In genomic region chr9:49246839-49247238, GRCm38 (mm10) we compare ENCODE assay signal across 10 mouse cellular contexts. TPM values are rescaled to one million over a fixed set of nuclear protein-coding genes. Genes with fewer than 3 reads are reported as not detected.
DNase-seq lines count a peak whose midpoint lies in the region; ATAC-seq and TF ChIP-seq lines count a peak whose summit lies in the region.
"Had no signal": no experiment of that assay in that cellular context is flagged by ENCODE, and none has a peak within 500 bp of the region (broad histone marks: within the 10 kb centered on the region; RNA-seq: fewer than 3 reads in every experiment).

No protein-coding gene starts in this region.

- WGBS in heart, adult 2 months, result 25% methylated on average over 7 of the region's 7 CpGs

- no peaks in the 10 kb centered on the region for H3K79me2 ChIP-seq in heart, adult 2 months (replicated peaks; ENCODE audit: control insufficient read depth, insufficient read depth, low read length)

- no peak for TF ChIP-seq POLR2A in heart, adult 2 months (IDR thresholded peaks at IDR 0.05; ENCODE audit: insufficient read depth, low read depth, low read length)

- H3K9ac ChIP-seq in heart, adult 2 months (ENCODE audit: low read depth, low read length), result no peak overlapping the region
- H3K9ac ChIP-seq: liver, embryonic 15.5 days had no signal

- no peak overlapping the region for H3K27ac ChIP-seq in heart, adult 2 months
- H3K27ac ChIP-seq: liver, embryonic 15.5 days had no signal

- peak; percentile 37 to 77 for DNase-seq in heart, adult 2 months
- no peak for DNase-seq in heart, postnatal 25 days (ENCODE audit: low spot score)
- DNase-seq in Muller cell, postnatal 12 days (ENCODE audit: inconsistent ontology term), result peak; percentile 61
- peak; percentile 50 to 72 for DNase-seq in cerebellum, postnatal 25 days
- peak; percentile 23 for DNase-seq in induced T-regulatory cell, adult 2 months (ENCODE audit: low read depth)
- DNase-seq in left cerebral cortex, postnatal 4 days, result peak; percentile 70
- peak; percentile 19 for DNase-seq in retina, postnatal 7 days (ENCODE audit: low read depth, low spot score)

- ATAC-seq in erythroblast, adult 5-6 weeks (replicated peaks; ENCODE audit: low FRiP score, poor library complexity, severe bottlenecking), result no peak

- H3K36me3 ChIP-seq in heart, adult 2 months (ENCODE audit: control insufficient read depth, insufficient read depth, low read length), result no peaks in the 10 kb centered on the region
- H3K36me3 ChIP-seq: liver, embryonic 15.5 days had no signal

- intact Hi-C loops in heart, adult 2 months (cut with DNase I), result loop anchor here (1.0 to 5.0 kb wide), 3 partner anchors 140 to 242 kb away; partner anchors contain the start of gene Tmprss5
- intact Hi-C loops in heart, postnatal 25 days (cut with DNase I), result loop anchor here (1.0 to 5.0 kb wide), 2 partner anchors 165 to 242 kb away; partner anchors contain the start of gene Tmprss5
- intact Hi-C loops in left cerebral cortex, postnatal 4 days (cut with DNase I), result loop anchor here (10.0 kb wide), 1 partner anchor 238 kb away; the partner anchor contains the start of gene Ttc12

- no peaks in the 10 kb centered on the region for H3K4me1 ChIP-seq in heart, adult 2 months (ENCODE audit: control insufficient read depth, insufficient read depth, low read length)
- H3K4me1 ChIP-seq: liver, embryonic 15.5 days had no signal

- no peak overlapping the region for H3K4me3 ChIP-seq in heart, adult 2 months
- H3K4me3 ChIP-seq: liver, embryonic 15.5 days had no signal

- TF ChIP-seq EP300 in heart, adult 2 months (IDR thresholded peaks at IDR 0.05; ENCODE audit: insufficient read depth, low read depth, low read length), result no peak

- no peaks in the 10 kb centered on the region for H3K27me3 ChIP-seq in heart, adult 2 months (ENCODE audit: control insufficient read depth, insufficient read depth, low read length)
- H3K27me3 ChIP-seq: liver, embryonic 15.5 days had no signal

- TF ChIP-seq CTCF in heart, adult 2 months (IDR thresholded peaks at IDR 0.05), result peak; percentile 84

RNA-seq across cellular contexts. Expression of gene Gm4894, which starts 3.5 kb away (rescaled TPM):
- total RNA-seq in heart, adult 2 months (2021), result not detected
- not detected in 2 replicates for polyA plus RNA-seq in heart, adult 2 months (2012; rRNA removed)
- not detected for total RNA-seq in heart, postnatal 25 days (2021)
- not detected for total RNA-seq in left cerebral cortex, postnatal 4 days (2021)
- not detected in 2 replicates for total RNA-seq in erythroblast, adult 5-6 weeks (2015; ENCODE audit: low replicate concordance)
- total RNA-seq in erythroblast, adult 5-6 weeks (2017; ENCODE audit: low replicate concordance), result not detected in 2 replicates
- polyA plus RNA-seq: liver, embryonic 15.5 days; stomach, embryonic 16.5 days had no signal
